Comparison of ENCODE assay signal across 11 mouse cellular contexts in the genomic region with DNA sequence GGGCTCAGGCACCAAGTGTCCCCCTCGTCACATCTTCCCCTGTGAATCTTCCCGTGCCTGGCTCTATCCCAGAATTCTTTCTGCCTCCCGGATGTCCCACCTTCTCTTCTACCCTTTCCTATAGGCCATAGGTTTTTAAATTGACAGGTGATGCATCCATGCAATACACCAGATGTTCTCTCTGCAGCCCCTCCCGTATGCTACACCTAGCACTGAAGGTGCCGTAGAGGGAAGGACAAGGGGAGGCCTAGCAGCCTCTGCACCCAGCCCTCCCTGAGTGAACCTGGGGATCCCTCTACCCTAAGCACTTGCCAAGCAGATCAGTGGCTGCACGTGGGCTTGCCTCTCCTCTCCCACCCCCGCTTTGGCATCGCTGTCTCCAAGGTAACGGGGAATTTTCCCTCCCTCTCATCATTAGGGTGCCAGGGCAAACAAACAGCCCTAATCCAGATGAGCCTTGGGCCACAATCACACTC. TPM values are rescaled to one million over a fixed set of nuclear protein-coding genes. Genes with fewer than 3 reads are reported as not detected.
DNase-seq lines count a peak whose midpoint lies in the region; ATAC-seq lines count a peak whose summit lies in the region.
"Had no signal": no experiment of that assay in that cellular context is flagged by ENCODE, and none has a peak within 500 bp of the region (broad histone marks: within the 10 kb centered on the region; RNA-seq: fewer than 3 reads in every experiment).

No protein-coding gene starts in this region.

- no peaks in the 10 kb centered on the region for H3K9me3 ChIP-seq in intestine, embryonic 15.5 days
- no peaks in the 10 kb centered on the region for H3K9me3 ChIP-seq in intestine, embryonic 16.5 days (ENCODE audit: control insufficient read depth, low read length)
- H3K9me3 ChIP-seq in embryonic facial prominence, embryonic 12.5 days = no peaks in the 10 kb centered on the region
- H3K9me3 ChIP-seq in hindbrain, embryonic 14.5 days (ENCODE audit: control insufficient read depth, low read length) = no peaks in the 10 kb centered on the region
- no peaks in the 10 kb centered on the region for H3K9me3 ChIP-seq in neural tube, embryonic 12.5 days
- H3K9me3 ChIP-seq: liver, embryonic 12.5 days had no signal

- H3K9ac ChIP-seq in intestine, embryonic 15.5 days = no peak overlapping the region
- no peak overlapping the region for H3K9ac ChIP-seq in intestine, embryonic 16.5 days (ENCODE audit: low read depth, low read length)
- no peak overlapping the region for H3K9ac ChIP-seq in embryonic facial prominence, embryonic 12.5 days
- peak overlapping the region; percentile 47 for H3K9ac ChIP-seq in hindbrain, embryonic 14.5 days
- H3K9ac ChIP-seq in neural tube, embryonic 12.5 days = no peak overlapping the region
- H3K9ac ChIP-seq: liver, embryonic 12.5 days had no signal

- DNase-seq in hindbrain, embryonic 14.5 days (ENCODE audit: low spot score) = peak; percentile 71
- no peak for DNase-seq in adrenal gland, adult 18-20 months (ENCODE audit: low spot score in 2 of 2)
- DNase-seq in urinary bladder, postnatal 25 days (ENCODE audit: low spot score) = no peak
- DNase-seq in kidney, postnatal 14 days = no peak
- DNase-seq: thymus, postnatal 14 days had no signal

- H3K27ac ChIP-seq in intestine, embryonic 15.5 days = no peak overlapping the region
- no peak overlapping the region for H3K27ac ChIP-seq in intestine, embryonic 16.5 days (ENCODE audit: low read length)
- no peak overlapping the region; the same call in 1 of the 2 replicates for H3K27ac ChIP-seq in embryonic facial prominence, embryonic 12.5 days
- H3K27ac ChIP-seq in hindbrain, embryonic 14.5 days = peak overlapping the region; percentile 85
- H3K27ac ChIP-seq in neural tube, embryonic 12.5 days = peak overlapping the region; percentile 17; the same call in 1 of the 2 replicates
- H3K27ac ChIP-seq: liver, embryonic 12.5 days had no signal

- ATAC-seq in intestine, embryonic 15.5 days = no peak
- ATAC-seq in intestine, embryonic 16.5 days = no peak
- ATAC-seq in embryonic facial prominence, embryonic 12.5 days (ENCODE audit: insufficient number of reproducible peaks, insufficient read depth, low FRiP score, low TSS enrichment) = no peak
- peak; percentile 35 for ATAC-seq in hindbrain, embryonic 14.5 days (ENCODE audit: low FRiP score)
- ATAC-seq in neural tube, embryonic 12.5 days (ENCODE audit: low FRiP score, low read depth) = peak; percentile 60
- ATAC-seq: liver, embryonic 12.5 days had no signal

- no peaks in the 10 kb centered on the region for H3K36me3 ChIP-seq in intestine, embryonic 15.5 days
- no peaks in the 10 kb centered on the region for H3K36me3 ChIP-seq in intestine, embryonic 16.5 days (ENCODE audit: control insufficient read depth, insufficient read depth, low read length)
- no peaks in the 10 kb centered on the region for H3K36me3 ChIP-seq in embryonic facial prominence, embryonic 12.5 days
- H3K36me3 ChIP-seq in hindbrain, embryonic 14.5 days (replicated peaks; ENCODE audit: control insufficient read depth, insufficient read depth) = 0 out of 2 replicates have a peak, but pooled peaks cover 8% of the 10 kb centered on the region
- no peaks in the 10 kb centered on the region; the same call in 1 of the 2 replicates for H3K36me3 ChIP-seq in neural tube, embryonic 12.5 days

- 0 out of 2 replicates have a peak, but pooled peaks cover 8% of the 10 kb centered on the region for H3K4me1 ChIP-seq in intestine, embryonic 15.5 days (replicated peaks)
- no peaks in the 10 kb centered on the region for H3K4me1 ChIP-seq in intestine, embryonic 16.5 days (ENCODE audit: control insufficient read depth, insufficient read depth, low read length)
- peaks cover 26% of the 10 kb centered on the region; the same call in 1 of the 2 replicates for H3K4me1 ChIP-seq in embryonic facial prominence, embryonic 12.5 days
- H3K4me1 ChIP-seq in hindbrain, embryonic 14.5 days (replicated peaks; ENCODE audit: control insufficient read depth, insufficient read depth, low read length) = peaks cover 83% of the 10 kb centered on the region
- H3K4me1 ChIP-seq in neural tube, embryonic 12.5 days = peaks cover 94% of the 10 kb centered on the region

- peak overlapping the region; percentile 9; the same call in 1 of the 2 replicates for H3K4me2 ChIP-seq in intestine, embryonic 15.5 days (replicated peaks)
- H3K4me2 ChIP-seq in intestine, embryonic 16.5 days (ENCODE audit: low read depth, low read length) = no peak overlapping the region
- H3K4me2 ChIP-seq in embryonic facial prominence, embryonic 12.5 days (replicated peaks) = peak overlapping the region; percentile 36
- H3K4me2 ChIP-seq in hindbrain, embryonic 14.5 days (replicated peaks) = peak overlapping the region; percentile 37
- H3K4me2 ChIP-seq in neural tube, embryonic 12.5 days (replicated peaks) = peak overlapping the region; percentile 40
- H3K4me2 ChIP-seq: liver, embryonic 12.5 days had no signal

- 0 out of 2 replicates have a peak overlapping the region, but pooled peaks have one; percentile 6 for H3K4me3 ChIP-seq in intestine, embryonic 15.5 days (replicated peaks)
- no peak overlapping the region for H3K4me3 ChIP-seq in intestine, embryonic 16.5 days (ENCODE audit: low read length)
- peak overlapping the region; percentile 20 for H3K4me3 ChIP-seq in embryonic facial prominence, embryonic 12.5 days
- H3K4me3 ChIP-seq in hindbrain, embryonic 14.5 days (replicated peaks; ENCODE audit: low read length) = 0 out of 2 replicates have a peak overlapping the region, but pooled peaks have one; percentile 1
- no peak overlapping the region for H3K4me3 ChIP-seq in neural tube, embryonic 12.5 days
- H3K4me3 ChIP-seq: erythroblast, embryonic 14.5 days; liver, embryonic 12.5 days had no signal

- 51% methylated on average over 9 of the region's 9 CpGs for WGBS in intestine, embryonic 15.5 days
- WGBS in intestine, embryonic 16.5 days = 50% methylated on average over 9 of the region's 9 CpGs
- 48% methylated on average over 9 of the region's 9 CpGs for WGBS in embryonic facial prominence, embryonic 12.5 days
- 13% methylated on average over 9 of the region's 9 CpGs for WGBS in hindbrain, embryonic 14.5 days
- 29% methylated on average over 9 of the region's 9 CpGs for WGBS in neural tube, embryonic 12.5 days

- H3K27me3 ChIP-seq in intestine, embryonic 15.5 days (replicated peaks) = no peaks in the 10 kb centered on the region
- H3K27me3 ChIP-seq in intestine, embryonic 16.5 days (replicated peaks; ENCODE audit: control insufficient read depth, insufficient read depth, low read length) = no peaks in the 10 kb centered on the region
- H3K27me3 ChIP-seq in embryonic facial prominence, embryonic 12.5 days = no peaks in the 10 kb centered on the region
- no peaks in the 10 kb centered on the region for H3K27me3 ChIP-seq in hindbrain, embryonic 14.5 days (ENCODE audit: control insufficient read depth, insufficient read depth, low read length)
- H3K27me3 ChIP-seq in neural tube, embryonic 12.5 days (replicated peaks) = no peaks in the 10 kb centered on the region
- H3K27me3 ChIP-seq: liver, embryonic 12.5 days had no signal

RNA-seq across cellular contexts. Expression of a gene that starts 20.9 kb away (rescaled TPM):
- 3.4 and 4.2 TPM in 2 replicates for polyA plus RNA-seq in intestine, embryonic 15.5 days (2015; fragmentation: Nextera tagmentation; extraction: Ambion mirVana)
- 0.82 and 0.99 TPM in 2 replicates for polyA plus RNA-seq in intestine, embryonic 16.5 days (2015; fragmentation: Nextera tagmentation; extraction: Ambion mirVana)
- polyA plus RNA-seq in embryonic facial prominence, embryonic 12.5 days (2016; fragmentation: Nextera tagmentation; extraction: Ambion mirVana) = 6.2 and 7.2 TPM in 2 replicates
- 62.2 and 69.5 TPM in 2 replicates for polyA plus RNA-seq in hindbrain, embryonic 14.5 days (2014; fragmentation: Nextera tagmentation; extraction: Ambion mirVana)
- 47.6 and 53.9 TPM in 2 replicates for polyA plus RNA-seq in neural tube, embryonic 12.5 days (2016; fragmentation: Nextera tagmentation; extraction: Ambion mirVana)
- total RNA-seq in adrenal gland, adult 18-20 months (2021) = 10 to 100 TPM in 1 of 2 experiments, 1 to 10 TPM in 1; 6.9 to 13.1 TPM

RNA-seq across cellular contexts. Expression of a gene that starts 56.6 kb away (rescaled TPM):
- polyA plus RNA-seq in intestine, embryonic 15.5 days (2015; fragmentation: Nextera tagmentation; extraction: Ambion mirVana) = 160 and 194 TPM in 2 replicates
- 132 and 139 TPM in 2 replicates for polyA plus RNA-seq in intestine, embryonic 16.5 days (2015; fragmentation: Nextera tagmentation; extraction: Ambion mirVana)
- 217 and 223 TPM in 2 replicates for polyA plus RNA-seq in embryonic facial prominence, embryonic 12.5 days (2016; fragmentation: Nextera tagmentation; extraction: Ambion mirVana)
- polyA plus RNA-seq in hindbrain, embryonic 14.5 days (2014; fragmentation: Nextera tagmentation; extraction: Ambion mirVana) = 109 and 115 TPM in 2 replicates
- 169 and 182 TPM in 2 replicates for polyA plus RNA-seq in neural tube, embryonic 12.5 days (2016; fragmentation: Nextera tagmentation; extraction: Ambion mirVana)
- total RNA-seq in adrenal gland, adult 18-20 months (2021) = 10 to 100 TPM; 75.1 to 82.3 TPM

Comparison
In these comparisons a context has a peak if more than half of its experiments do, and no peak if none do; other contexts are left out.
1. H3K4me3 ChIP-seq: peak in intestine, embryonic 15.5 days (single experiment), embryonic facial prominence, embryonic 12.5 days (single experiment) and hindbrain, embryonic 14.5 days (single experiment); none in intestine, embryonic 16.5 days (single experiment) and neural tube, embryonic 12.5 days (single experiment).
2. ATAC-seq: peak in hindbrain, embryonic 14.5 days (single experiment) and neural tube, embryonic 12.5 days (single experiment); none in intestine, embryonic 15.5 days (single experiment), intestine, embryonic 16.5 days (single experiment) and embryonic facial prominence, embryonic 12.5 days (single experiment).
3. H3K27ac ChIP-seq: peak in hindbrain, embryonic 14.5 days (single experiment) and neural tube, embryonic 12.5 days (single experiment); none in intestine, embryonic 15.5 days (single experiment), intestine, embryonic 16.5 days (single experiment) and embryonic facial prominence, embryonic 12.5 days (single experiment).